Mouse (Mus musculus) myocyte (in vitro differentiated cells): Measurements from ENCODE around the gene Zbed6.

Experiments used
- POLR2A ChIP-seq: IDR thresholded peaks from one replicate; pipeline ENCODE4 v1.6.1; 2011; ENCODE audit warnings: low read depth, mild to moderate bottlenecking, control low read depth, moderate library complexity; ENCODE audit not compliant: insufficient read length
- TCF12 ChIP-seq: IDR thresholded peaks from one replicate; pipeline ENCODE4 v1.6.1; 2011; ENCODE audit warnings: mild to moderate bottlenecking, control low read depth; ENCODE audit not compliant: poor library complexity, insufficient read depth, severe bottlenecking
- USF1 ChIP-seq: IDR thresholded peaks from one replicate; pipeline ENCODE4 v1.6.1; 2011; ENCODE audit warnings: low read depth, mild to moderate bottlenecking, control low read depth, moderate library complexity

- TF ChIP-seq USF1 (no peak), POLR2A (no peak), TCF12 (no peak)
Observed at GRCm38 (mm10) chr1:133611436-133611835, 49.2 kb downstream of the Zbed6 start.
